Mouse (Mus musculus) embryonic facial prominence, embryonic 14.5 days (tissue): ENCODE measurements around the gene Ccdc87. TPM values are rescaled to one million over a fixed set of nuclear protein-coding genes. Genes with fewer than 3 reads are reported as not detected.
A peak's percentile ranks its signal among the peaks of the same experiment; 100 is the strongest.

Source experiments
- ATAC-seq: fragments of 200-750 bp; cut with Nextera tagmentation; 2 replicates; pipeline ENCODE4 v1.8.0; 2017; ENCODE audit warnings: low read depth, moderate number of reproducible peaks, moderate TSS enrichment
- DNase-seq: peaks from one replicate; pipeline ENCODE4 v3.0.0-alpha.2; 2015; ENCODE audit warnings: low spot score
- H3K27ac ChIP-seq: fragments of 300-500 bp; sonication (generic); replicated peaks from 2 replicates; pipeline ENCODE4 v1.5.1; 2014; ENCODE audit warnings: low read depth, mild to moderate bottlenecking, low read length, moderate library complexity
- H3K27me3 ChIP-seq: fragments of 300-500 bp; sonication (generic); replicated peaks from 2 replicates; pipeline ENCODE4 v1.6.1; 2014; ENCODE audit warnings: low read length; ENCODE audit not compliant: control insufficient read depth, insufficient read depth
- H3K36me3 ChIP-seq: fragments of 300-500 bp; sonication (generic); 2 replicates; pipeline ENCODE4 v1.6.1; 2014; ENCODE audit warnings: low read length, mixed read lengths; ENCODE audit not compliant: control insufficient read depth, insufficient read depth
- H3K4me1 ChIP-seq: fragments of 300-500 bp; sonication (generic); 2 replicates; pipeline ENCODE4 v1.6.1; 2014; ENCODE audit warnings: antibody characterized with exemption, low read length; ENCODE audit not compliant: control insufficient read depth, insufficient read depth
- H3K4me2 ChIP-seq: fragments of 300-500 bp; sonication (generic); 2 replicates; pipeline ENCODE4 v1.6.1; 2014; ENCODE audit warnings: low read depth, mild to moderate bottlenecking, low read length, moderate library complexity, mixed read lengths
- H3K4me3 ChIP-seq: fragments of 300-500 bp; sonication (generic); 2 replicates; pipeline ENCODE4 v1.5.1; 2014; ENCODE audit warnings: low read depth, mild to moderate bottlenecking, low read length
- H3K9ac ChIP-seq: fragments of 300-500 bp; sonication (generic); 2 replicates; pipeline ENCODE4 v1.6.1; 2014; ENCODE audit warnings: low read depth, mild to moderate bottlenecking, low read length, moderate library complexity, mixed read lengths
- H3K9me3 ChIP-seq: fragments of 300-500 bp; sonication (generic); 2 replicates; pipeline ENCODE4 v1.6.1; 2016; ENCODE audit warnings: low read length; ENCODE audit not compliant: control insufficient read depth
- WGBS: fragments of 180-500 bp; shearing (Covaris S2); extraction: QIAGEN DNeasy Blood & Tissue Kit; methylation state at CpG from one replicate; pipeline ENCODE4 v1.1.7; 2014; 5-methylcytosine and 5-hydroxymethylcytosine counted together
- polyA plus RNA-seq: library from polyadenylated mRNA; unstranded; fragments of >200 nt; fragmentation: Nextera tagmentation; extraction: Ambion mirVana; gene quantifications from 2 replicates; pipeline ENCODE4 v1.2.1, GENCODE M21; 2014

The Ccdc87 gene
- polyA plus RNA-seq, 1 experiment from 2014 or later = 0.64 TPM

DNA sequence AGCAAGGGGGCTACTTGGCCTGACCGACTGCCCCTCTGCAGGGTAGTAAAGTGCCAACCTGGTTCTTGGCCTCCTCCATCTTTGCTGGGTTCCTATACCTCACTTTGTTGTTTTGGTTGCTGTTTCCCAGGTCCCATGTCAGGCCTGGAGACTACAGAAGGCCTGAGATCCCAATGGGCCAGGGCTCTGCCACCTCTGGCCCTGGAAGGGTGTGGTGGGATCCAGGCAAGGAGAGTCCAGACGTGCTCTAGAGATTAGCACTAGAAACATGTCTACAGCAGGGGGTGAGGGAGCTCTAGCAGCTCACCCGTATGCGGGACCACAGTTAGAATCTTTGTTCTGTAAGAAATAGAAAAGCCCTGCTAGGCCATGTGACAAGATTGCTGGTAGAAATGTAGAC is 44.8 kb downstream of the Ccdc87 start:
- ATAC-seq (no peak), DNase-seq (no peak)

DNA sequence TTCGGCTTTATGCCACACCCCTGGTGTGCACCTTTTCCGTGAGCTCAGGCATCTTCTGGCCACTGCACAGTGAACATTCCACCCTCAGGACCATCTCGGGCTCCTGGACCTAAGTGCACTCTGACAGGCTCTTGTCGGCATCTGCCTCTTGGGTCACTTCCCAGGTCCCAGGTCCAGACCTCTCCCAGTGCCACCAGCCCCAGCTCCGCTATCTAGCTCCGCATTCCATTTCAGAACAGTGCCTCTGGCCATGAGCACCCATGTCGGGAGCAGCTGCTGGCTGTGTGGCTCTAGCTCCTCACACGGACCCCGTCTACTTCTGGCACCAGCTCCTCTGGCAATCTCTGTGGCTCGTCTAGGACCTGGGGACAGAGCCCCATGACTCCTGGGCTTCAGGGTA is 50.6 kb downstream of the Ccdc87 start:
- no peak for DNase-seq
- Histone ChIP-seq H3K9me3 (no peaks in the 10 kb centered on the region), H3K9ac (no peak overlapping the region), H3K27ac (no peak overlapping the region), H3K4me3 (no peak overlapping the region), H3K4me2 (no peak overlapping the region), H3K36me3 (peaks cover 10% of the 10 kb centered on the region; the same call in 1 of the 2 replicates), H3K4me1 (no peaks in the 10 kb centered on the region), H3K27me3 (no peaks in the 10 kb centered on the region)
- ATAC-seq = no peak
- 84% methylated on average over 10 of the region's 10 CpGs for WGBS

More for the DNA sequence above, 44.8 kb downstream of the Ccdc87 start:
- Histone ChIP-seq H3K9me3 (no peaks in the 10 kb centered on the region), H3K9ac (no peak overlapping the region), H3K4me1 (0 out of 2 replicates have a peak, but pooled peaks cover 3% of the 10 kb centered on the region), H3K4me3 (no peak overlapping the region), H3K4me2 (no peak overlapping the region), H3K27ac (no peak overlapping the region), H3K27me3 (no peaks in the 10 kb centered on the region), H3K36me3 (no peaks in the 10 kb centered on the region)
- WGBS = 87% methylated on average over 4 of the region's 4 CpGs

DNA sequence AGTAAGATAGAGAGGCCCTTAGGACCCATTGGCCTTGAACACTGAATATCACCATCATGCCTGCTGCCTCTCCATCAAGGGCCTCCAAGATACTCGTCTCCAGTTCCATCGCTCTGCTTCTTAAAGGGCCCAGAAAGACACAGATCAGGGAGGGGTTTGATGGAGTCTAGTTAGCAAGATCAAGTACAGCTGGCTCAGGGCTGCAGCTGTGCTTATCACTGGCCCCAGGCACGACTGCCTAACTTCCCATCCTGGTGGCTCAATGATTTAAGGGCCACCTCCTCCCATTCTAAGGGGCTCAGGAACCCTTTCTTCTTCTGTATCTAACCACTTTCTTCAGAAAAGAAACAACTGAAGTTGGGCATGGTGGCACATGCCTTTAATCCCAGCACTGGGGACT is 52.6 kb downstream of the Ccdc87 start:
- WGBS = 83% methylated on average over 3 of the region's 3 CpGs
- peaks cover 10% of the 10 kb centered on the region; the same call in 1 of the 2 replicates for H3K36me3 ChIP-seq
- ATAC-seq (no peak), DNase-seq (no peak)
- 0 out of 2 replicates have a peak overlapping the region, but pooled peaks have one; percentile 11 for H3K9ac ChIP-seq
- no peaks in the 10 kb centered on the region for H3K4me1 ChIP-seq
- H3K27me3 ChIP-seq = no peaks in the 10 kb centered on the region
- no peaks in the 10 kb centered on the region for H3K9me3 ChIP-seq
- no peak overlapping the region for H3K4me3 ChIP-seq
- no peak overlapping the region for H3K27ac ChIP-seq
- H3K4me2 ChIP-seq = no peak overlapping the region

Other genes starting within 250 kb of the Ccdc87 start
- 7.4 and 9.7 TPM in 2 replicates for gene Lrfn4, start 223.7 kb upstream of the Ccdc87 start, polyA plus RNA-seq
- 52.1 and 62.8 TPM in 2 replicates for gene Rce1, start 213.7 kb upstream of the Ccdc87 start, polyA plus RNA-seq
- gene Gm960, start 140.7 kb upstream of the Ccdc87 start, polyA plus RNA-seq = 3.9 and 4.6 TPM in 2 replicates
- 3.7 and 4.0 TPM in 2 replicates for gene Sptbn2, start 128.2 kb upstream of the Ccdc87 start, polyA plus RNA-seq
- gene Rbm4b, start 82.9 kb upstream of the Ccdc87 start, polyA plus RNA-seq = 41.1 and 50.0 TPM in 2 replicates
- gene Rbm4, start 45.5 kb upstream of the Ccdc87 start, polyA plus RNA-seq = 68.6 and 72.0 TPM in 2 replicates
- 14.9 and 17.1 TPM in 2 replicates for gene Gm21992, start 27.8 kb upstream of the Ccdc87 start, polyA plus RNA-seq
- gene Rbm14, start 27.7 kb upstream of the Ccdc87 start, polyA plus RNA-seq = 61.5 and 65.3 TPM in 2 replicates
- gene Ccs, start within 50 bp of the Ccdc87 start, polyA plus RNA-seq = 48.3 and 54.1 TPM in 2 replicates
- 44.1 and 50.4 TPM in 2 replicates for gene Ctsf, start 15.8 kb downstream of the Ccdc87 start, polyA plus RNA-seq
- 21.4 TPM in 2 replicates for gene Actn3, start 38.5 kb downstream of the Ccdc87 start, polyA plus RNA-seq
- 8.6 and 11.6 TPM in 2 replicates for gene Zdhhc24, start 39.3 kb downstream of the Ccdc87 start, polyA plus RNA-seq
- 4.2 and 5.6 TPM in 2 replicates for gene Bbs1, start 67.3 kb downstream of the Ccdc87 start, polyA plus RNA-seq
- gene Dpp3, start 88.9 kb downstream of the Ccdc87 start, polyA plus RNA-seq = 78.8 and 95.0 TPM in 2 replicates
- gene Peli3, start 103.8 kb downstream of the Ccdc87 start, polyA plus RNA-seq = 2.0 and 2.3 TPM in 2 replicates
- 104 and 109 TPM in 2 replicates for gene Mrpl11, start 122.8 kb downstream of the Ccdc87 start, polyA plus RNA-seq
- gene Npas4, start 150.9 kb downstream of the Ccdc87 start, polyA plus RNA-seq = 0.07 TPM in 1 of 2 replicates, not detected in the other
- gene Slc29a2, start 184.5 kb downstream of the Ccdc87 start, polyA plus RNA-seq = 4.0 and 4.1 TPM in 2 replicates
- 42.9 and 51.5 TPM in 2 replicates for gene B4gat1, start 199.5 kb downstream of the Ccdc87 start, polyA plus RNA-seq
- 0.51 and 1.7 TPM in 2 replicates for gene AC124502.3, start 199.5 kb downstream of the Ccdc87 start, polyA plus RNA-seq
- 35.0 and 38.7 TPM in 2 replicates for gene Brms1, start 202.0 kb downstream of the Ccdc87 start, polyA plus RNA-seq
- gene Rin1, start 211.1 kb downstream of the Ccdc87 start, polyA plus RNA-seq = 2.3 and 3.0 TPM in 2 replicates
- gene Cd248, start 228.7 kb downstream of the Ccdc87 start, polyA plus RNA-seq = 138 and 146 TPM in 2 replicates
- 2.6 and 3.0 TPM in 2 replicates for gene Tmem151a, start 246.2 kb downstream of the Ccdc87 start, polyA plus RNA-seq
- 137 and 140 TPM in 2 replicates for gene Yif1a, start 249.2 kb downstream of the Ccdc87 start, polyA plus RNA-seq